Mouse (Mus musculus): ENCODE results near the gene Pdgfb.

DNA sequence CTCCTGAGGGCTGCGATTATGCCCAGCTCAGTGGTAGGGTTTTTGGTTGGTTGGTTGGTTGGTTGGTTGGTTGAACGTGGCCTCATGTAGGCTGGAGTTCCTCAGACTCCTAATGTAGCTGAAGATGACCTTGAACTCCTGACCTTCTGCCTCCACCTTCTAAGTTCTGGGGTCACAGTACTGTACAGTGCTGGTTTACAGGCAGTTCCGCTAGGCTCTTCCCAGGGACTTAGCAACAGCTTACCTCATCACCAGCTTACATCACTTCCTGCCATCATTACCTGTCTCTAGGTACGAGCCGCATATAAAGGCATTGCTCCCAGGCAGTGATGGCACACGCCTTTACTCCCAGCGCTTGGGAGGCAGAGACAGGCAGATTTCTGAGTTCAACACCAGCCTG is 43.4 kb upstream of the Pdgfb start:
- TF ChIP-seq CTCF (IDR thresholded peaks at IDR 0.05; ENCODE audit: low read depth) (no peak), EP300 (IDR thresholded peaks at IDR 0.05; ENCODE audit: low read depth) (no peak)
